Mouse (Mus musculus) ES-E14 (cell line): ENCODE measurements around the gene Frs2. TPM values are rescaled to one million over a fixed set of nuclear protein-coding genes. Genes with fewer than 3 reads are reported as not detected.

Source experiments
- DNase-seq: peaks from one replicate; pipeline ENCODE4 v3.0.0-alpha.2; 2013; ENCODE audit warnings: low read depth, low spot score
- H3K27ac ChIP-seq: 2 replicates; pipeline ENCODE4 v1.5.1; 2012; ENCODE audit warnings: low read depth, mild to moderate bottlenecking, low read length, moderate library complexity, mixed read lengths; ENCODE audit not compliant: poor library complexity, insufficient read depth, severe bottlenecking
- H3K36me3 ChIP-seq: 2 replicates; pipeline ENCODE4 v1.6.1; 2012; ENCODE audit warnings: mild to moderate bottlenecking, low read length, moderate library complexity, mixed read lengths; ENCODE audit not compliant: control insufficient read depth, poor library complexity, insufficient read depth, severe bottlenecking
- H3K4me1 ChIP-seq, 2 experiments: fragments of 150-350 bp in 1 of 2; sonication (generic) in 1 of 2; 2 replicates each; pipeline ENCODE4 v1.6.1; 2012; ENCODE audit warnings: low read length in 2 of 2, mild to moderate bottlenecking in 1 of 2, mixed read lengths in 1 of 2; ENCODE audit not compliant: control insufficient read depth in 2 of 2, insufficient read depth in 2 of 2, poor library complexity in 1 of 2
- H3K4me3 ChIP-seq, 2 experiments: fragments of 150-350 bp in 1 of 2; sonication (generic) in 1 of 2; 2 replicates each; pipeline ENCODE4 v1.5.1; 2012; ENCODE audit warnings: low read length in 2 of 2, low read depth in 1 of 2, mild to moderate bottlenecking in 1 of 2, mixed read lengths in 1 of 2; ENCODE audit not compliant: insufficient read depth in 1 of 2, poor library complexity in 1 of 2, severe bottlenecking in 1 of 2
- H3K9ac ChIP-seq: 2 replicates; pipeline ENCODE4 v1.6.1; 2012; ENCODE audit warnings: low read depth, mild to moderate bottlenecking, low read length, mixed read lengths; ENCODE audit not compliant: poor library complexity, insufficient read depth, severe bottlenecking
- H3K9me3 ChIP-seq: fragments of 150-350 bp; sonication (generic); 2 replicates; pipeline ENCODE4 v1.6.1; 2012; ENCODE audit warnings: low read depth, mild to moderate bottlenecking, low read length; ENCODE audit not compliant: control insufficient read depth, insufficient read depth
- CHD2 ChIP-seq: IDR thresholded peaks from 2 replicates; pipeline ENCODE4 v1.6.1; 2014; ENCODE audit warnings: mild to moderate bottlenecking, low read depth, low read length, inconsistent platforms
- HCFC1 ChIP-seq: IDR thresholded peaks from 2 replicates; pipeline ENCODE4 v1.6.1; 2012; ENCODE audit warnings: low read length, inconsistent platforms, borderline replicate concordance; ENCODE audit not compliant: insufficient read depth
- MAFK ChIP-seq: IDR thresholded peaks from 2 replicates; pipeline ENCODE4 v1.6.1; 2014; ENCODE audit warnings: mild to moderate bottlenecking, low read depth, low read length, inconsistent platforms; ENCODE audit not compliant: insufficient read depth
- ZC3H11A ChIP-seq: IDR thresholded peaks from 2 replicates; pipeline ENCODE4 v1.6.1; 2012; ENCODE audit warnings: low read depth, mild to moderate bottlenecking, inconsistent platforms, low read length, borderline replicate concordance
- ZNF384 ChIP-seq: IDR thresholded peaks from 2 replicates; pipeline ENCODE4 v1.6.1; 2012; ENCODE audit warnings: low read depth, low read length, inconsistent platforms
- in situ Hi-C, 2 experiments: fragments of 600-800 bp; cut with MboI; formaldehyde crosslinking; loops; one replicate each; pipeline ENCODE4 v1.15.1; 2025; ENCODE audit warnings: low sequenced_read_pairs in 2 of 2, inconsistent platforms in 1 of 2; ENCODE audit not compliant: unreplicated experiment in 2 of 2
- total RNA-seq: library from RNA; depleted of rRNA; stranded (reverse); fragments of 300-350 nt; gene quantifications from 2 replicates; pipeline ENCODE4 v1.2.3, GENCODE M21; 2012

Gene Frs2
- total RNA-seq, 1 experiment, result 17.3 TPM

- H3K27ac ChIP-seq, result no peak overlapping the region
- H3K36me3 ChIP-seq, result peaks cover 2% of the 10 kb centered on the region
- DNase-seq, result no peak
- H3K9ac ChIP-seq, result no peak overlapping the region
- TF ChIP-seq ZNF384 (no peak), MAFK (no peak), ZC3H11A (no peak), HCFC1 (no peak), CHD2 (no peak)
- no peak overlapping the region for H3K4me3 ChIP-seq
- no peaks in the 10 kb centered on the region for H3K9me3 ChIP-seq
- in situ Hi-C loops, result no loop called here
- peaks cover 0 to 4% of the 10 kb centered on the region in 2 experiments; a peak in 1 of 4 replicates for H3K4me1 ChIP-seq
Observed at GRCm38 (mm10) chr10:117097116-117097698, 51.1 kb downstream of the Frs2 start.

GRCm38 (mm10) chr10:117096096-117096495 lies 52.2 kb downstream of the Frs2 start:
- Histone ChIP-seq H3K9me3 (no peaks in the 10 kb centered on the region), H3K27ac (no peak overlapping the region), H3K36me3 (peaks cover 2% of the 10 kb centered on the region), H3K9ac (no peak overlapping the region), H3K4me3 (no peak overlapping the region), H3K4me1 (peaks cover 0 to 4% of the 10 kb centered on the region in 2 experiments; a peak in 1 of 4 replicates)
- DNase-seq, result no peak
- in situ Hi-C loops, result no loop called here
- no peak for TF ChIP-seq CHD2
- no peak for TF ChIP-seq HCFC1
- no peak for TF ChIP-seq MAFK
- no peak for TF ChIP-seq ZC3H11A
- TF ChIP-seq ZNF384, result no peak

GRCm38 (mm10) chr10:117094504-117095329 lies 53.6 kb downstream of the Frs2 start:
- Histone ChIP-seq H3K27ac (peak overlapping the region; percentile 8; the same call in 1 of the 2 replicates), H3K9me3 (no peaks in the 10 kb centered on the region), H3K4me3 (no peak overlapping the region), H3K4me1 (peaks cover 0 to 4% of the 10 kb centered on the region in 2 experiments; a peak in 1 of 4 replicates), H3K36me3 (peaks cover 2% of the 10 kb centered on the region), H3K9ac (no peak overlapping the region)
- no peak for DNase-seq
- TF ChIP-seq MAFK (peak; percentile 68), ZC3H11A (no peak)
- in situ Hi-C loops, result no loop called here

GRCm38 (mm10) chr10:117089628-117090027 lies 58.7 kb downstream of the Frs2 start:
- Histone ChIP-seq H3K9ac (no peak overlapping the region), H3K4me1 (no peaks in the 10 kb centered on the region), H3K27ac (no peak overlapping the region), H3K4me3 (no peak overlapping the region), H3K9me3 (no peaks in the 10 kb centered on the region), H3K36me3 (peaks cover 2% of the 10 kb centered on the region)
- in situ Hi-C loops, result no loop called here
- no peak for TF ChIP-seq ZNF384
- no peak for TF ChIP-seq CHD2
- TF ChIP-seq HCFC1, result no peak
- TF ChIP-seq MAFK, result no peak
- TF ChIP-seq ZC3H11A, result no peak
- no peak for DNase-seq
